Mouse (Mus musculus) liver, embryonic 11.5 days (tissue): ENCODE data around the gene Atp23. TPM values are rescaled to one million over a fixed set of nuclear protein-coding genes. Genes with fewer than 3 reads are reported as not detected.
A peak's percentile ranks its signal among the peaks of the same experiment; 100 is the strongest.

Experiments
- ATAC-seq: fragments of 200-750 bp; cut with Nextera tagmentation; replicated peaks from 2 replicates; pipeline ENCODE4 v1.8.0; 2017; ENCODE audit warnings: moderate number of reproducible peaks, mild to moderate bottlenecking, moderate TSS enrichment, moderate library complexity; ENCODE audit not compliant: low FRiP score
- DNase-seq: peaks from one replicate; pipeline ENCODE4 v3.0.0-alpha.2; 2017; ENCODE audit warnings: low spot score
- H3K27ac ChIP-seq: fragments of 300-500 bp; sonication (generic); 2 replicates; pipeline ENCODE4 v1.5.1; 2014; ENCODE audit warnings: mild to moderate bottlenecking, low read depth, low read length, control low read depth
- H3K27me3 ChIP-seq: fragments of 300-500 bp; sonication (generic); replicated peaks from 2 replicates; pipeline ENCODE4 v1.6.1; 2014; ENCODE audit warnings: low read length, mixed read lengths; ENCODE audit not compliant: control insufficient read depth, insufficient read depth
- H3K36me3 ChIP-seq: fragments of 300-500 bp; sonication (generic); 2 replicates; pipeline ENCODE4 v1.6.1; 2014; ENCODE audit warnings: mild to moderate bottlenecking, low read length, moderate library complexity, mixed read lengths; ENCODE audit not compliant: control insufficient read depth, insufficient read depth
- H3K4me1 ChIP-seq: fragments of 300-500 bp; sonication (generic); replicated peaks from 2 replicates; pipeline ENCODE4 v1.6.1; 2014; ENCODE audit warnings: low read length, mixed read lengths; ENCODE audit not compliant: control insufficient read depth, insufficient read depth
- H3K4me2 ChIP-seq: fragments of 300-500 bp; sonication (generic); 2 replicates; pipeline ENCODE4 v1.6.1; 2014; ENCODE audit warnings: mild to moderate bottlenecking, control low read depth, moderate library complexity
- H3K4me3 ChIP-seq: fragments of 300-500 bp; sonication (generic); 2 replicates; pipeline ENCODE4 v1.5.1; 2014; ENCODE audit warnings: low read depth, low read length, control low read depth
- H3K9ac ChIP-seq: fragments of 300-500 bp; sonication (generic); 2 replicates; pipeline ENCODE4 v1.6.1; 2014; ENCODE audit warnings: low read depth, low read length, control low read depth
- H3K9me3 ChIP-seq: fragments of 300-500 bp; sonication (generic); 2 replicates; pipeline ENCODE4 v1.6.1; 2016; ENCODE audit warnings: low read length, inconsistent platforms, mixed read lengths; ENCODE audit not compliant: control insufficient read depth
- WGBS: fragments of 180-500 bp; shearing (Covaris S2); extraction: QIAGEN DNeasy Blood & Tissue Kit; methylation state at CpG from one replicate; pipeline ENCODE4 v1.1.7; 2014; 5-methylcytosine and 5-hydroxymethylcytosine counted together
- polyA plus RNA-seq: library from polyadenylated mRNA; unstranded; fragments of >200 nt; fragmentation: Nextera tagmentation; extraction: Ambion mirVana; gene quantifications from 2 replicates; pipeline ENCODE4 v1.2.1, GENCODE M21; 2014

Atp23 gene
- polyA plus RNA-seq, 1 experiment from 2014 or later, result 21.4 TPM

- no peaks in the 10 kb centered on the region for H3K9me3 ChIP-seq
- H3K4me1 ChIP-seq, result peaks cover 15% of the 10 kb centered on the region
- H3K4me3 ChIP-seq, result no peak overlapping the region
- H3K27ac ChIP-seq, result peak overlapping the region; percentile 72; the same call in 1 of the 2 replicates
- H3K4me2 ChIP-seq, result no peak overlapping the region
- peaks cover 28% of the 10 kb centered on the region for H3K27me3 ChIP-seq
- no peak for ATAC-seq
- no peaks in the 10 kb centered on the region for H3K36me3 ChIP-seq
- no peak overlapping the region for H3K9ac ChIP-seq
- DNase-seq, result no peak
Measured at GRCm38 (mm10) chr10:126931760-126932139, 30.6 kb upstream of the Atp23 start.

- ATAC-seq, result no peak
- no peak overlapping the region for H3K4me3 ChIP-seq
- no peak overlapping the region for H3K9ac ChIP-seq
- peak overlapping the region; percentile 72 for H3K27ac ChIP-seq
- H3K4me1 ChIP-seq, result peaks cover 15% of the 10 kb centered on the region
- H3K9me3 ChIP-seq, result no peaks in the 10 kb centered on the region
- DNase-seq, result no peak
- no peaks in the 10 kb centered on the region for H3K36me3 ChIP-seq
- peaks cover 32% of the 10 kb centered on the region for H3K27me3 ChIP-seq
- no peak overlapping the region for H3K4me2 ChIP-seq
- WGBS, result 68% methylated on average over 8 of the region's 8 CpGs
Measured at GRCm38 (mm10) chr10:126931123-126931759, 30.1 kb upstream of the Atp23 start.

- Histone ChIP-seq H3K4me2 (no peak overlapping the region; the same call in 1 of the 2 replicates), H3K9me3 (no peaks in the 10 kb centered on the region), H3K27ac (peak overlapping the region; percentile 71; the same call in 1 of the 2 replicates), H3K4me1 (peaks cover 15% of the 10 kb centered on the region), H3K36me3 (no peaks in the 10 kb centered on the region), H3K4me3 (no peak overlapping the region), H3K9ac (no peak overlapping the region), H3K27me3 (peaks cover 39% of the 10 kb centered on the region)
- ATAC-seq (no peak), DNase-seq (no peak)
- 68% methylated on average over 15 of the region's 15 CpGs for WGBS
Measured at GRCm38 (mm10) chr10:126930270-126931121, 29.3 kb upstream of the Atp23 start.

- Histone ChIP-seq H3K36me3 (no peaks in the 10 kb centered on the region), H3K4me2 (no peak overlapping the region), H3K27me3 (peaks cover 41% of the 10 kb centered on the region), H3K9ac (no peak overlapping the region), H3K9me3 (no peaks in the 10 kb centered on the region), H3K4me1 (peaks cover 10% of the 10 kb centered on the region), H3K4me3 (no peak overlapping the region), H3K27ac (no peak overlapping the region)
- 65% methylated on average over 3 of the region's 3 CpGs for whole genome bisulfite sequencing
- DNase-seq (no peak), ATAC-seq (no peak)
Measured at GRCm38 (mm10) chr10:126929543-126929942, 28.4 kb upstream of the Atp23 start.

- 30% methylated on average over 12 of the region's 12 CpGs for WGBS
- no peak overlapping the region for H3K9ac ChIP-seq
Measured at GRCm38 (mm10) chr10:126928819-126929206, 27.7 kb upstream of the Atp23 start.

GRCm38 (mm10) chr10:126928011-126928818 is 27.1 kb upstream of the Atp23 start:
- Histone ChIP-seq H3K9me3 (no peaks in the 10 kb centered on the region), H3K4me3 (peak overlapping the region; percentile 51), H3K27ac (peak overlapping the region; percentile 30; the same call in 1 of the 2 replicates), H3K27me3 (peaks cover 41% of the 10 kb centered on the region), H3K36me3 (no peaks in the 10 kb centered on the region), H3K4me1 (peaks cover 10% of the 10 kb centered on the region), H3K4me2 (peak overlapping the region; percentile 62), H3K9ac (peak overlapping the region; percentile 60)
- peak; percentile 65 for DNase-seq
- ATAC-seq, result peak; percentile 32; the same call in 1 of the 2 replicates
- 2% methylated on average over 39 of the region's 39 CpGs for WGBS

More at GRCm38 (mm10) chr10:126928819-126929206, 27.7 kb upstream of the Atp23 start:
- peaks cover 41% of the 10 kb centered on the region for H3K27me3 ChIP-seq
- H3K27ac ChIP-seq, result no peak overlapping the region
- H3K4me2 ChIP-seq, result peak overlapping the region; percentile 62
- peak overlapping the region; percentile 51 for H3K4me3 ChIP-seq
- peaks cover 10% of the 10 kb centered on the region for H3K4me1 ChIP-seq
- no peaks in the 10 kb centered on the region for H3K36me3 ChIP-seq
- ATAC-seq, result no peak
- no peaks in the 10 kb centered on the region for H3K9me3 ChIP-seq
- DNase-seq, result no peak

GRCm38 (mm10) chr10:126927101-126927961 is 26.2 kb upstream of the Atp23 start:
- Histone ChIP-seq H3K4me2 (peak overlapping the region; percentile 62), H3K27me3 (peaks cover 41% of the 10 kb centered on the region), H3K4me3 (0 out of 2 replicates have a peak overlapping the region, but pooled peaks have one; percentile 51), H3K9me3 (no peaks in the 10 kb centered on the region), H3K4me1 (peaks cover 10% of the 10 kb centered on the region), H3K9ac (peak overlapping the region; percentile 60), H3K27ac (peak overlapping the region; percentile 13; the same call in 1 of the 2 replicates), H3K36me3 (no peaks in the 10 kb centered on the region)
- WGBS, result 32% methylated on average over 11 of the region's 11 CpGs
- DNase-seq (no peak), ATAC-seq (no peak)

GRCm38 (mm10) chr10:126925391-126925790 is 24.2 kb upstream of the Atp23 start:
- peaks cover 7% of the 10 kb centered on the region for H3K4me1 ChIP-seq
- H3K27me3 ChIP-seq, result peaks cover 41% of the 10 kb centered on the region
- no peak for ATAC-seq

More at GRCm38 (mm10) chr10:126925391-126925790, 24.2 kb upstream of the Atp23 start:
- Histone ChIP-seq H3K9ac (no peak overlapping the region), H3K27ac (no peak overlapping the region), H3K4me3 (no peak overlapping the region), H3K4me2 (no peak overlapping the region), H3K9me3 (no peaks in the 10 kb centered on the region), H3K36me3 (no peaks in the 10 kb centered on the region)
- no peak for DNase-seq
